Mouse (Mus musculus): ENCODE results near the gene Ccdc9.
"Not testable (repeated sequence)": the region's sequence is repeated elsewhere in the genome, so short reads cannot be mapped to it uniquely, and the experiment has no call there.

DNA sequence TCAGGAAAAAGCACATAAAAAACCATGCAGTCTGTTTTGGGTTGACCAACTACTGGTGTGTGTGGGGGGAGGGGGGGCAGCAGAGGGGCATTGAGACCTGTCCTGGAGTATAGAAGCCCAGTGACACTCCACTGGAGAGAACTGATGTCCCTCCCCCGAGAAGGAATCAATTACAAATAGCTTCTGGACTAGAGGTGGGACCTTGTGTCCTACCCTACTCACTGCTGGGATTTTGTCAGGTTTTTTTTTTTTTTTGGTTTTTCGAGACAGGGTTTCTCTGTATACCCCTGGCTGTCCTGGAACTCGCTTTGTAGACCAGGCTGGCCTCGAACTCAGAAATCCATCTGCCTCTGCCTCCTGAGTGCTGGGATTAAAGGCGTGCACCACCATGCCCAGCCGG is 20.5 kb upstream of the Ccdc9 start:
- TF ChIP-seq E2F4 (IDR thresholded peaks at IDR 0.05; ENCODE audit: insufficient replicate concordance, low read depth, low read length); CTCF (conservative IDR thresholded peaks at IDR 0.05 in 1 of 2, IDR thresholded peaks at IDR 0.05 in 1 of 2; ENCODE audit: low read depth in 2 of 2, low read length in 2 of 2); MAX (IDR thresholded peaks at IDR 0.05; ENCODE audit: low read length); POLR2A (IDR thresholded peaks at IDR 0.05; ENCODE audit: low read depth, low read length); MXI1 (IDR thresholded peaks at IDR 0.05; ENCODE audit: low read depth, low read length); ELF1 (IDR thresholded peaks at IDR 0.05; ENCODE audit: low read depth, low read length); TCF12 (IDR thresholded peaks at IDR 0.05; ENCODE audit: low read depth, low read length); ZMIZ1 (IDR thresholded peaks at IDR 0.05; ENCODE audit: low read depth, low read length); ZNF384 (IDR thresholded peaks at IDR 0.05; ENCODE audit: low read depth, low read length); MAZ (IDR thresholded peaks at IDR 0.05; ENCODE audit: low read depth, low read length): not testable (repeated sequence)
